Mouse (Mus musculus): Measurements from ENCODE around the gene Dcun1d4.
"Not testable (repeated sequence)": the region's sequence is repeated elsewhere in the genome, so short reads cannot be mapped to it uniquely, and the experiment has no call there.

Gene Dcun1d4

GRCm38 (mm10) chr5:73544111-73544753 lies 63.4 kb downstream of the Dcun1d4 start:
- intact Hi-C loops (cut with DNase I): no loop called here

- intact Hi-C loops (cut with DNase I): no loop called here
Observed at GRCm38 (mm10) chr5:73545641-73546040, 64.8 kb downstream of the Dcun1d4 start.

- intact Hi-C loops (cut with DNase I): no loop called here
Observed at GRCm38 (mm10) chr5:73547252-73547651, 66.5 kb downstream of the Dcun1d4 start.

- intact Hi-C loops (cut with DNase I): no loop called here
Observed at GRCm38 (mm10) chr5:73548237-73548636, 67.4 kb downstream of the Dcun1d4 start.

GRCm38 (mm10) chr5:73548838-73549237 lies 68.0 kb downstream of the Dcun1d4 start:
- intact Hi-C loops (cut with DNase I): no loop called here

- intact Hi-C loops (cut with DNase I): no loop called here
Observed at GRCm38 (mm10) chr5:73551836-73552235, 71.0 kb downstream of the Dcun1d4 start.

GRCm38 (mm10) chr5:73553903-73554302 lies 73.1 kb downstream of the Dcun1d4 start:
- intact Hi-C loops (cut with DNase I): no loop called here

- intact Hi-C loops (cut with DNase I): no loop called here
Observed at GRCm38 (mm10) chr5:73555096-73555852, 74.5 kb downstream of the Dcun1d4 start.

GRCm38 (mm10) chr5:73556733-73557425 lies 76.1 kb downstream of the Dcun1d4 start:
- intact Hi-C loops (cut with DNase I): no loop called here

GRCm38 (mm10) chr5:73558756-73559155 lies 78.0 kb downstream of the Dcun1d4 start:
- intact Hi-C loops (cut with DNase I): no loop called here

GRCm38 (mm10) chr5:73564038-73564437 lies 83.2 kb downstream of the Dcun1d4 start:
- intact Hi-C loops (cut with DNase I): no loop called here

- intact Hi-C loops (cut with DNase I): no loop called here
Observed at GRCm38 (mm10) chr5:73566119-73566518, 85.3 kb downstream of the Dcun1d4 start.

GRCm38 (mm10) chr5:73566892-73567291 lies 86.1 kb downstream of the Dcun1d4 start:
- intact Hi-C loops (cut with DNase I): no loop called here

- intact Hi-C loops (cut with DNase I): no loop called here
Observed at GRCm38 (mm10) chr5:73569181-73569580, 88.4 kb downstream of the Dcun1d4 start.

- intact Hi-C loops (cut with DNase I): no loop called here
Observed at GRCm38 (mm10) chr5:73571395-73572156, 90.8 kb downstream of the Dcun1d4 start.

- intact Hi-C loops (cut with DNase I): no loop called here
Observed at GRCm38 (mm10) chr5:73572846-73573245, 92.0 kb downstream of the Dcun1d4 start.

GRCm38 (mm10) chr5:73573789-73574188 lies 93.0 kb downstream of the Dcun1d4 start:
- intact Hi-C loops (cut with DNase I): no loop called here

GRCm38 (mm10) chr5:73574616-73575015 lies 93.8 kb downstream of the Dcun1d4 start:
- intact Hi-C loops (cut with DNase I): no loop called here

- intact Hi-C loops (cut with DNase I): no loop called here
Observed at GRCm38 (mm10) chr5:73576708-73577107, 95.9 kb downstream of the Dcun1d4 start.

GRCm38 (mm10) chr5:73578131-73578530 lies 97.3 kb downstream of the Dcun1d4 start:
- intact Hi-C loops (cut with DNase I): no loop called here

- intact Hi-C loops (cut with DNase I): not testable (repeated sequence)
Observed at GRCm38 (mm10) chr5:73584011-73584410, 103.2 kb downstream of the Dcun1d4 start.
